In the genomic region with DNA sequence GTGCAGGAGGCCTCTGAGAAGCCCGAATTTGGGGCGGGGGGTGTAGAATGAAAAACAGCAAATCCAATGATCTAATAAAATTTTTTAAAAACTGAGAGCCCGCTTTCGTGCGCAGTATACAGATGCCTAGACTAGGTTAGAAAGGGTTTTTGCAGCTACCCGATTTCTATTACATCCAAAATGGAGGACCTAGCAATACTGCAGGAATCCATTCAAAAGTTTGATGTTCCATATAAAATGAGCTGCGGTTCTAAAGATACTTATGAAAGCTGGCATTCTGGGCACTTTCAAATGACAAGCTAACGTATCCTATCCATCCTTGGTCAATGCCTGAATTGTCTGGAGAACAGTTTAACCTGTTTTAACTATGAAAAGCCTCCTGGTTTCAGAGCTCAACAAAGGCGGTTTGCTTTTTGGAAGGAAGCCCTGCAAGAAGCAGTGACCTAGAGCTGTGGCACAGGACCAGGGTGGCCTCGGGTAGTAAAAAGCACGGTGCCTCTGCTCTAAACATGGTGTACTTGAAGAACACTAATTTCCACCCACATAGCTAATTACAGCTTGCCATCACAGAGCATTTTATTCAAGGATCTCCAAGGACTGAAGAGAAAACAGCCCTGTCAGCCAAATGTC, we compare ENCODE assay signal across 8 mouse cellular contexts. TPM values are rescaled to one million over a fixed set of nuclear protein-coding genes. Genes with fewer than 3 reads are reported as not detected.
DNase-seq lines count a peak whose midpoint lies in the region; ATAC-seq and TF ChIP-seq lines count a peak whose summit lies in the region.

No protein-coding gene starts in this region.

- no peak for TF ChIP-seq CTCF in lung, embryonic 14.5 days (IDR thresholded peaks at IDR 0.05; ENCODE audit: low read depth)

- no peaks in the 10 kb centered on the region; the same call in 1 of the 2 replicates for H3K27me3 ChIP-seq in lung, embryonic 14.5 days (ENCODE audit: insufficient read depth, low read length)
- no peaks in the 10 kb centered on the region for H3K27me3 ChIP-seq in embryonic facial prominence, embryonic 10.5 days (replicated peaks; ENCODE audit: low read depth, poor library complexity, severe bottlenecking)
- no peaks in the 10 kb centered on the region for H3K27me3 ChIP-seq in hindbrain, embryonic 11.5 days (ENCODE audit: control insufficient read depth, insufficient read depth, low read length)
- no peaks in the 10 kb centered on the region for H3K27me3 ChIP-seq in limb, embryonic 12.5 days
- H3K27me3 ChIP-seq in stomach, embryonic 15.5 days (replicated peaks) = no peaks in the 10 kb centered on the region

- no peaks in the 10 kb centered on the region for H3K9me3 ChIP-seq in lung, embryonic 14.5 days (ENCODE audit: low read depth, low read length)
- H3K9me3 ChIP-seq in embryonic facial prominence, embryonic 10.5 days = no peaks in the 10 kb centered on the region
- H3K9me3 ChIP-seq in hindbrain, embryonic 11.5 days (ENCODE audit: control insufficient read depth, low read length) = no peaks in the 10 kb centered on the region
- no peaks in the 10 kb centered on the region for H3K9me3 ChIP-seq in limb, embryonic 12.5 days
- H3K9me3 ChIP-seq in stomach, embryonic 15.5 days = no peaks in the 10 kb centered on the region

- H3K36me3 ChIP-seq in lung, embryonic 14.5 days (ENCODE audit: insufficient read depth) = 0 out of 2 replicates have a peak, but pooled peaks cover under 1% of the 10 kb centered on the region
- peaks cover 6% of the 10 kb centered on the region for H3K36me3 ChIP-seq in embryonic facial prominence, embryonic 10.5 days (replicated peaks)
- H3K36me3 ChIP-seq in hindbrain, embryonic 11.5 days (ENCODE audit: control insufficient read depth, insufficient read depth, low read length) = no peaks in the 10 kb centered on the region
- peaks cover 1% of the 10 kb centered on the region; the same call in 1 of the 2 replicates for H3K36me3 ChIP-seq in limb, embryonic 12.5 days
- no peaks in the 10 kb centered on the region for H3K36me3 ChIP-seq in stomach, embryonic 15.5 days

- WGBS in lung, embryonic 14.5 days = 29% methylated on average over 11 of the region's 11 CpGs
- 16% methylated on average over 11 of the region's 11 CpGs for WGBS in embryonic facial prominence, embryonic 10.5 days
- WGBS in hindbrain, embryonic 11.5 days = 17% methylated on average over 11 of the region's 11 CpGs
- WGBS in limb, embryonic 12.5 days = 18% methylated on average over 11 of the region's 11 CpGs
- 27% methylated on average over 11 of the region's 11 CpGs for WGBS in stomach, embryonic 15.5 days

- peak; percentile 28 for DNase-seq in lung, embryonic 14.5 days
- no peak for DNase-seq in lung, adult 18-20 months
- DNase-seq in embryonic facial prominence, embryonic 10.5 days (ENCODE audit: low spot score) = no peak
- DNase-seq in hindbrain, embryonic 11.5 days (ENCODE audit: low spot score) = no peak
- DNase-seq in right cerebral cortex, postnatal 25 days = no peak
- DNase-seq in urinary bladder, postnatal 10 days (ENCODE audit: low spot score) = no peak

- H3K9ac ChIP-seq in lung, embryonic 14.5 days = peak overlapping the region; percentile 91
- H3K9ac ChIP-seq in hindbrain, embryonic 11.5 days (ENCODE audit: low read depth, low read length) = peak overlapping the region; percentile 83
- H3K9ac ChIP-seq in limb, embryonic 12.5 days (replicated peaks) = peak overlapping the region; percentile 99
- H3K9ac ChIP-seq in stomach, embryonic 15.5 days = peak overlapping the region; percentile 90; the same call in 1 of the 2 replicates

- 0 out of 2 replicates have a peak, but pooled peaks cover 5% of the 10 kb centered on the region for H3K4me1 ChIP-seq in lung, embryonic 14.5 days (ENCODE audit: insufficient read depth)
- peaks cover 30% of the 10 kb centered on the region for H3K4me1 ChIP-seq in embryonic facial prominence, embryonic 10.5 days
- no peaks in the 10 kb centered on the region; the same call in 1 of the 2 replicates for H3K4me1 ChIP-seq in hindbrain, embryonic 11.5 days (replicated peaks; ENCODE audit: control insufficient read depth, insufficient read depth, low read length)
- peaks cover 13% of the 10 kb centered on the region for H3K4me1 ChIP-seq in limb, embryonic 12.5 days (replicated peaks)
- no peaks in the 10 kb centered on the region for H3K4me1 ChIP-seq in stomach, embryonic 15.5 days

- H3K4me2 ChIP-seq in lung, embryonic 14.5 days = peak overlapping the region; percentile 87
- peak overlapping the region; percentile 78 for H3K4me2 ChIP-seq in hindbrain, embryonic 11.5 days (replicated peaks; ENCODE audit: low read depth, low read length)
- peak overlapping the region; percentile 74 for H3K4me2 ChIP-seq in limb, embryonic 12.5 days
- H3K4me2 ChIP-seq in stomach, embryonic 15.5 days = peak overlapping the region; percentile 73

- ATAC-seq in lung, embryonic 14.5 days (ENCODE audit: insufficient read depth) = no peak
- no peak for ATAC-seq in hindbrain, embryonic 11.5 days (ENCODE audit: low FRiP score)
- ATAC-seq in limb, embryonic 12.5 days (ENCODE audit: insufficient number of reproducible peaks, insufficient read depth, low FRiP score, low TSS enrichment, low read depth) = no peak
- no peak for ATAC-seq in stomach, embryonic 15.5 days (ENCODE audit: insufficient read depth, low FRiP score, low read depth)

- 0 out of 2 replicates have a peak overlapping the region, but pooled peaks have one; percentile 77 for H3K27ac ChIP-seq in lung, embryonic 14.5 days (ENCODE audit: low read depth)
- peak overlapping the region; percentile 99 for H3K27ac ChIP-seq in embryonic facial prominence, embryonic 10.5 days (replicated peaks)
- peak overlapping the region; percentile 99 for H3K27ac ChIP-seq in hindbrain, embryonic 11.5 days (ENCODE audit: low read depth, low read length)
- H3K27ac ChIP-seq in limb, embryonic 12.5 days = peak overlapping the region; percentile 99; the same call in 1 of the 2 replicates
- peak overlapping the region; percentile 90; the same call in 1 of the 2 replicates for H3K27ac ChIP-seq in stomach, embryonic 15.5 days

- peak overlapping the region; percentile 83 for H3K4me3 ChIP-seq in lung, embryonic 14.5 days (ENCODE audit: low read depth, low read length)
- H3K4me3 ChIP-seq in embryonic facial prominence, embryonic 10.5 days = peak overlapping the region; percentile 90
- H3K4me3 ChIP-seq in hindbrain, embryonic 11.5 days (ENCODE audit: low read depth, low read length) = peak overlapping the region; percentile 60
- H3K4me3 ChIP-seq in limb, embryonic 12.5 days (replicated peaks) = peak overlapping the region; percentile 91
- peak overlapping the region; percentile 83 for H3K4me3 ChIP-seq in stomach, embryonic 15.5 days (replicated peaks)

RNA-seq across cellular contexts. Expression of a gene that starts 1.2 kb away (rescaled TPM):
- polyA plus RNA-seq in lung, embryonic 14.5 days (2014; fragmentation: Nextera tagmentation; extraction: Ambion mirVana) = 17.8 and 22.2 TPM in 2 replicates
- 30.4 and 30.6 TPM in 2 replicates for polyA plus RNA-seq in embryonic facial prominence, embryonic 10.5 days (2016; fragmentation: Nextera tagmentation; extraction: Ambion mirVana)
- 31.9 and 49.2 TPM in 2 replicates for polyA plus RNA-seq in hindbrain, embryonic 11.5 days (2014; fragmentation: Nextera tagmentation; extraction: Ambion mirVana)
- 30.6 and 31.6 TPM in 2 replicates for polyA plus RNA-seq in limb, embryonic 12.5 days (2016; fragmentation: Nextera tagmentation; extraction: Ambion mirVana)
- 17.9 and 18.6 TPM in 2 replicates for polyA plus RNA-seq in stomach, embryonic 15.5 days (2015; fragmentation: Nextera tagmentation; extraction: Ambion mirVana)
